Mouse (Mus musculus) ZHBTc4 (cell line): ENCODE results near the gene Clstn3.
"Not testable (repeated sequence)": the region's sequence is repeated elsewhere in the genome, so short reads cannot be mapped to it uniquely, and the experiment has no call there.

Experiments used
- DNase-seq: peaks from one replicate; pipeline ENCODE4 v3.0.0-alpha.2; 2011; ENCODE audit warnings: low read depth, low spot score

Clstn3 gene

GRCm38 (mm10) chr6:124414150-124414926, 50.3 kb downstream of the Clstn3 start:
- peak; percentile 64 for DNase-seq

GRCm38 (mm10) chr6:124413770-124414149, 50.8 kb downstream of the Clstn3 start:
- DNase-seq: no peak

- DNase-seq: no peak
Measured at GRCm38 (mm10) chr6:124408355-124408754, 56.2 kb downstream of the Clstn3 start.

- no peak for DNase-seq
Measured at GRCm38 (mm10) chr6:124407180-124407579, 57.4 kb downstream of the Clstn3 start.

- no peak for DNase-seq
Measured at GRCm38 (mm10) chr6:124406326-124406725, 58.3 kb downstream of the Clstn3 start.

- DNase-seq: peak; percentile 40
Measured at GRCm38 (mm10) chr6:124399738-124400137, 64.9 kb downstream of the Clstn3 start.

- not testable (repeated sequence) for DNase-seq
Measured at GRCm38 (mm10) chr6:124394991-124395390, 69.6 kb downstream of the Clstn3 start.
